Mouse (Mus musculus) forebrain, embryonic 14.5 days (tissue): ENCODE results near the gene Gpr39. TPM values are rescaled to one million over a fixed set of nuclear protein-coding genes. Genes with fewer than 3 reads are reported as not detected.

Source experiments
- ATAC-seq: fragments of 200-750 bp; cut with Nextera tagmentation; 2 replicates; pipeline ENCODE4 v1.8.0; 2017; ENCODE audit warnings: mild to moderate bottlenecking, moderate library complexity
- DNase-seq: peaks from one replicate; pipeline ENCODE4 v3.0.0-alpha.2; 2015; ENCODE audit warnings: low spot score
- H3K27ac ChIP-seq: fragments of 300-500 bp; sonication (generic); 2 replicates; pipeline ENCODE4 v1.5.1; 2014; ENCODE audit warnings: low read depth, mild to moderate bottlenecking, control low read depth, low read length, moderate library complexity
- H3K27me3 ChIP-seq: fragments of 300-500 bp; sonication (generic); replicated peaks from 2 replicates; pipeline ENCODE4 v1.6.1; 2014; ENCODE audit warnings: low read length, control low read depth, mixed read lengths; ENCODE audit not compliant: control insufficient read depth, insufficient read depth
- H3K36me3 ChIP-seq: fragments of 300-500 bp; sonication (generic); 2 replicates; pipeline ENCODE4 v1.6.1; 2014; ENCODE audit warnings: low read length, control low read depth; ENCODE audit not compliant: control insufficient read depth, insufficient read depth
- H3K4me1 ChIP-seq: fragments of 300-500 bp; sonication (generic); 2 replicates; pipeline ENCODE4 v1.6.1; 2014; ENCODE audit warnings: antibody characterized with exemption, low read length, control low read depth; ENCODE audit not compliant: control insufficient read depth, insufficient read depth
- H3K4me2 ChIP-seq: fragments of 300-500 bp; sonication (generic); 2 replicates; pipeline ENCODE4 v1.6.1; 2014; ENCODE audit warnings: mild to moderate bottlenecking, control low read depth, low read length
- H3K4me3 ChIP-seq: fragments of 300-500 bp; sonication (generic); 2 replicates; pipeline ENCODE4 v1.5.1; 2014; ENCODE audit warnings: low read depth, low read length, control low read depth
- H3K9ac ChIP-seq: fragments of 300-500 bp; sonication (generic); 2 replicates; pipeline ENCODE4 v1.6.1; 2014; ENCODE audit warnings: mild to moderate bottlenecking, low read length, control low read depth, moderate library complexity
- H3K9me3 ChIP-seq: fragments of 300-500 bp; sonication (generic); replicated peaks from 2 replicates; pipeline ENCODE4 v1.6.1; 2016; ENCODE audit warnings: low read length, control low read depth, mixed read lengths; ENCODE audit not compliant: control insufficient read depth
- WGBS: fragments of 180-500 bp; shearing (Covaris S2); extraction: QIAGEN DNeasy Blood & Tissue Kit; methylation state at CpG from one replicate; pipeline ENCODE4 v1.1.7; 2014; 5-methylcytosine and 5-hydroxymethylcytosine counted together
- polyA plus RNA-seq: library from polyadenylated mRNA; unstranded; fragments of >200 nt; fragmentation: Nextera tagmentation; extraction: Ambion mirVana; gene quantifications from 2 replicates; pipeline ENCODE4 v1.2.1, GENCODE M21; 2014

Gpr39 gene
- polyA plus RNA-seq, 1 experiment from 2014 or later: not detected

GRCm38 (mm10) chr1:125684423-125684822 is 7.6 kb downstream of the Gpr39 start:
- no peak for DNase-seq
- H3K4me3 ChIP-seq: no peak overlapping the region
- no peak overlapping the region for H3K27ac ChIP-seq
- H3K9ac ChIP-seq: no peak overlapping the region
- ATAC-seq: no peak
- no peaks in the 10 kb centered on the region for H3K9me3 ChIP-seq
- WGBS: 86% methylated on average over 3 of the region's 3 CpGs
- H3K27me3 ChIP-seq: no peaks in the 10 kb centered on the region
- H3K36me3 ChIP-seq: no peaks in the 10 kb centered on the region
- H3K4me1 ChIP-seq: no peaks in the 10 kb centered on the region
- H3K4me2 ChIP-seq: no peak overlapping the region

DNA sequence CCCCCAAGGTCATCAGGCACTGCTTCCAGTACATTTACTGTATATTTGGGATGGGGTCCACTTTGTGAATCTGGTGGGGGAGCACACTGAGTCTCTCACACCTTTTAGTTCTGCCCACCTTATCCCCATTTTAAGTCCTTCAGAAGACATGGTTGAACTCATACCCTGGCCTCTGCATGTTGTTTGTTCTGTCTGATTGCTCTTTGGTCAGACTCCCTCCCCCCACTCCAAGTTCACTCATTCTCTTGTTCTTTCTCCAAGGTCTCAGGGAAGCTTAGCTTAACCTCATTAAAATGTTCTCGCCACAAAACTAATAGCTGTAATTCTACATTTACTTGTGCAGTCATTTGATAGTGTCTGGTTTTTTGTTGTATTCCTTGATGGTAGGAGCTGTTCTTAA is 8.5 kb downstream of the Gpr39 start:
- Histone ChIP-seq H3K4me3 (no peak overlapping the region), H3K27ac (no peak overlapping the region), H3K9me3 (no peaks in the 10 kb centered on the region), H3K9ac (no peak overlapping the region), H3K4me1 (no peaks in the 10 kb centered on the region), H3K36me3 (no peaks in the 10 kb centered on the region), H3K4me2 (no peak overlapping the region), H3K27me3 (no peaks in the 10 kb centered on the region)
- ATAC-seq (no peak), DNase-seq (no peak)
- WGBS: 70% methylated on average over 1 of the region's 1 CpGs

GRCm38 (mm10) chr1:125687701-125688420 is 11.1 kb downstream of the Gpr39 start:
- no peak overlapping the region for H3K27ac ChIP-seq
- ATAC-seq (no peak), DNase-seq (peak; percentile 81)
- no peak overlapping the region for H3K9ac ChIP-seq
- H3K4me2 ChIP-seq: no peak overlapping the region
- H3K4me3 ChIP-seq: no peak overlapping the region
- H3K9me3 ChIP-seq: no peaks in the 10 kb centered on the region
- no peaks in the 10 kb centered on the region for H3K27me3 ChIP-seq
- H3K4me1 ChIP-seq: no peaks in the 10 kb centered on the region
- WGBS: 65% methylated on average over 13 of the region's 13 CpGs
- H3K36me3 ChIP-seq: no peaks in the 10 kb centered on the region

DNA sequence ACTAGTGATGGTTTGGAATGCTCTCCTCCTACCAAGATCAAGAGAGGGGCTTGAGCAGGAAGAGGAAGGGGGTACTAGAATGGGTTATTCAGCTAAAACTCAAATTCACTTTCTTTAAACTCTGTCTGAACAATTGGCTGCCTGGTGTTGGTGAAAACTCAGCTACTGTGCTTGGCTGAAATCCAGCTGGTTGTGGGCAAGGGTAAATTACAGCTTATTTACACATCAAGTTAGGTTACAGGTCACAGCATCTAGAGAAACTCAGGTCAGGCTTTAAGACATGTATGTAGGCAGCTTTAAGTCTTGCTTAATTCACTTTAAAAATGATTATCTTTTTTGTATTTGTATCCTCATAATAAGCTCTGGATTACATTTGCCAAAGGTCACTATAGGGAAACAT is 16.7 kb downstream of the Gpr39 start:
- Histone ChIP-seq H3K4me3 (no peak overlapping the region), H3K4me1 (no peaks in the 10 kb centered on the region), H3K27me3 (no peaks in the 10 kb centered on the region), H3K9me3 (no peaks in the 10 kb centered on the region), H3K4me2 (no peak overlapping the region), H3K36me3 (no peaks in the 10 kb centered on the region), H3K27ac (no peak overlapping the region), H3K9ac (no peak overlapping the region)
- peak; percentile 9 for DNase-seq
- ATAC-seq: no peak

DNA sequence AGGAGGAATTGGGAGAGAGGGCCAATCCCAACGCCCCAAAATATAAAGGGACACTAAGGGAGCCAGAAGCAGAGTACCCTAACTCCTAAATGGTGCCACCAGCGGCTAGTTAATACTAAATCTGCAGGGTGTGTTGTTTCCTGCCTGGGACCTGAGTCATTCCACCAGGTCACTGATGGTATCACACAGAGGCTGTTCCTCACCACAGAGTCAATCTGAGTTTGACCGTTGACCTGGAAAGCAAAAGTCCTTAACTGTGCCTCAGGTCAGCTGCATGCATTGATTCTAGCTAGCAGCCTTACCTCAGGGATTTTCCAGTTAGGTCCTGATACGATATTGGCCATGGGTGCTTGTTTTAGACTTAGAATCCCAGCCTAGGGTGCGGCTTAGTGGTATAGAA is 17.5 kb downstream of the Gpr39 start:
- no peak overlapping the region for H3K27ac ChIP-seq
- H3K27me3 ChIP-seq: no peaks in the 10 kb centered on the region
- DNase-seq (no peak), ATAC-seq (no peak)
- 73% methylated on average over 5 of the region's 5 CpGs for WGBS
- H3K9me3 ChIP-seq: no peaks in the 10 kb centered on the region
- H3K9ac ChIP-seq: no peak overlapping the region
- no peaks in the 10 kb centered on the region for H3K4me1 ChIP-seq
- no peak overlapping the region for H3K4me2 ChIP-seq
- no peaks in the 10 kb centered on the region for H3K36me3 ChIP-seq
- no peak overlapping the region for H3K4me3 ChIP-seq

DNA sequence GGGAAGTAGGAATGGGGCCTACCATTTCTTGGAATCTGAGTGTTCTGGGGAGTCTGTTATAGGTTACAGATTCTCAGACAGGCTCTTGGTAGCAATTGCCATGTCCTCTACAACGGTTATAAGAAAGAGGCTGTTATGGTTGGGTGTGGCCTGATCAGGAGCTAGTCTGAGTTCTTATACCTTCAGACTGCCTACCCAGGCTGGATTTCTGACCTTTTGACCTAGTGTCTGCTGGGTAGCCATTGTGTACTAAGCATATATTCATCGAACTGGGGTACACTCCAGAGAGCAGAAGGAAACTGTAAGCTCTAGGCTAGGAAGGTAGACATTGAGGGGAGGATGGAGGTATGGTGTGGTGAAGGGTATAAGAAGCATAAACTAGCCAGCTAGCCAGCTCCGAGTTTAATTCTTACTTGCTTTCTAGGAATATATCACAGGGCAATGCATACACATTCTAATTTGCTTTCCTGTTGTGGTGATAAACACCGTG is 24.4 kb downstream of the Gpr39 start:
- ATAC-seq (no peak), DNase-seq (no peak)
- no peaks in the 10 kb centered on the region for H3K4me1 ChIP-seq
- H3K27ac ChIP-seq: no peak overlapping the region
- no peaks in the 10 kb centered on the region for H3K9me3 ChIP-seq
- no peak overlapping the region for H3K9ac ChIP-seq
- no peak overlapping the region for H3K4me3 ChIP-seq
- no peak overlapping the region for H3K4me2 ChIP-seq
- 85% methylated on average over 4 of the region's 4 CpGs for WGBS
- no peaks in the 10 kb centered on the region for H3K36me3 ChIP-seq
- H3K27me3 ChIP-seq: no peaks in the 10 kb centered on the region

DNA sequence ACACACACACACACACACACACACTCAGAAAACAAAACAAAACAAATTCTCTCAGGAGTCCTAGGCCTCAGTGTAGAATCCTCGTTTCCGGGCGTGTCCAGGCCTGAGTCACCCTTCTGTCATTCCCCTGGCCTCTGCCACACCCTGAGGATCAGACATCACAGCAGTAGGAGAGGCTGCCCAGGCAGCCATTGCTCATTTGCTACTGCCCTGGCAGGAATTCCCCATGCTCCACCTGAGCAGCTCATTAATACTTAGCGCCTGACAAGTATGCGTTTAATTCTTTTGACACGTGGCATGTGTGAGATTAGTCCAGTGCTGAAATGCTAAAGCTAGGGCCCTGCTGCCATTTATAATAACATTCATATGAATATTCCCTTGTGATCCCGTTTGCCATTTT is 25.0 kb downstream of the Gpr39 start:
- no peaks in the 10 kb centered on the region for H3K27me3 ChIP-seq
- WGBS: 72% methylated on average over 7 of the region's 7 CpGs
- ATAC-seq: peak; percentile 48; the same call in 1 of the 2 replicates
- no peak overlapping the region for H3K27ac ChIP-seq
- DNase-seq: peak; percentile 27
- no peaks in the 10 kb centered on the region for H3K36me3 ChIP-seq
- no peaks in the 10 kb centered on the region for H3K4me1 ChIP-seq
- no peak overlapping the region for H3K4me2 ChIP-seq
- no peak overlapping the region for H3K4me3 ChIP-seq
- no peaks in the 10 kb centered on the region for H3K9me3 ChIP-seq
- H3K9ac ChIP-seq: no peak overlapping the region

GRCm38 (mm10) chr1:125702326-125702725 is 25.5 kb downstream of the Gpr39 start:
- ATAC-seq: no peak
- WGBS: 79% methylated on average over 8 of the region's 8 CpGs

GRCm38 (mm10) chr1:125705412-125705811 is 28.6 kb downstream of the Gpr39 start:
- Histone ChIP-seq H3K9me3 (no peaks in the 10 kb centered on the region), H3K27me3 (no peaks in the 10 kb centered on the region), H3K27ac (no peak overlapping the region), H3K36me3 (no peaks in the 10 kb centered on the region), H3K4me1 (no peaks in the 10 kb centered on the region), H3K9ac (no peak overlapping the region), H3K4me2 (no peak overlapping the region), H3K4me3 (no peak overlapping the region)
- whole genome bisulfite sequencing: 79% methylated on average over 3 of the region's 3 CpGs
- DNase-seq: no peak
- no peak for ATAC-seq

More at GRCm38 (mm10) chr1:125702326-125702725, 25.5 kb downstream of the Gpr39 start:
- Histone ChIP-seq H3K36me3 (no peaks in the 10 kb centered on the region), H3K9ac (no peak overlapping the region), H3K9me3 (no peaks in the 10 kb centered on the region), H3K4me1 (no peaks in the 10 kb centered on the region), H3K4me3 (no peak overlapping the region), H3K4me2 (no peak overlapping the region), H3K27me3 (no peaks in the 10 kb centered on the region), H3K27ac (no peak overlapping the region)
- peak; percentile 30 for DNase-seq
